Mouse (Mus musculus) hindbrain, embryonic 14.5 days (tissue): ENCODE measurements at regions not wholly inside any gene's neighbourhood (a gene's known extent, or its start where the extent isn't known, plus 50 kb on each side); places are given as distances from the start of the nearest gene placed in this dataset.

Experiments
- ATAC-seq: fragments of 200-750 bp; cut with Nextera tagmentation; 2 replicates; pipeline ENCODE4 v1.8.0; 2017; ENCODE audit warnings: moderate number of reproducible peaks, mild to moderate bottlenecking, moderate TSS enrichment, moderate library complexity; ENCODE audit not compliant: low FRiP score
- DNase-seq: peaks from one replicate; pipeline ENCODE4 v3.0.0-alpha.2; 2015; ENCODE audit warnings: low spot score
- H3K27ac ChIP-seq: fragments of 300-500 bp; sonication (generic); 2 replicates; pipeline ENCODE4 v1.5.1; 2014; ENCODE audit warnings: mild to moderate bottlenecking, moderate library complexity
- H3K27me3 ChIP-seq: fragments of 300-500 bp; sonication (generic); 2 replicates; pipeline ENCODE4 v1.6.1; 2014; ENCODE audit warnings: mild to moderate bottlenecking, low read length, mixed read lengths; ENCODE audit not compliant: control insufficient read depth, insufficient read depth
- H3K36me3 ChIP-seq: fragments of 300-500 bp; sonication (generic); replicated peaks from 2 replicates; pipeline ENCODE4 v1.6.1; 2014; ENCODE audit not compliant: control insufficient read depth, insufficient read depth
- H3K4me1 ChIP-seq: fragments of 300-500 bp; sonication (generic); replicated peaks from 2 replicates; pipeline ENCODE4 v1.6.1; 2014; ENCODE audit warnings: antibody characterized with exemption, low read length, mixed read lengths; ENCODE audit not compliant: control insufficient read depth, insufficient read depth
- H3K4me2 ChIP-seq: fragments of 300-500 bp; sonication (generic); replicated peaks from 2 replicates; pipeline ENCODE4 v1.6.1; 2014; ENCODE audit warnings: mild to moderate bottlenecking, moderate library complexity
- H3K4me3 ChIP-seq: fragments of 300-500 bp; sonication (generic); replicated peaks from 2 replicates; pipeline ENCODE4 v1.5.1; 2014; ENCODE audit warnings: mild to moderate bottlenecking, low read length
- H3K9ac ChIP-seq: fragments of 300-500 bp; sonication (generic); 2 replicates; pipeline ENCODE4 v1.6.1; 2014
- H3K9me3 ChIP-seq: fragments of 300-500 bp; sonication (generic); 2 replicates; pipeline ENCODE4 v1.6.1; 2016; ENCODE audit warnings: low read length; ENCODE audit not compliant: control insufficient read depth
- WGBS: fragments of 180-500 bp; shearing (Covaris S2); extraction: QIAGEN DNeasy Blood & Tissue Kit; methylation state at CpG from one replicate; pipeline ENCODE4 v1.1.7; 2014; 5-methylcytosine and 5-hydroxymethylcytosine counted together

DNA sequence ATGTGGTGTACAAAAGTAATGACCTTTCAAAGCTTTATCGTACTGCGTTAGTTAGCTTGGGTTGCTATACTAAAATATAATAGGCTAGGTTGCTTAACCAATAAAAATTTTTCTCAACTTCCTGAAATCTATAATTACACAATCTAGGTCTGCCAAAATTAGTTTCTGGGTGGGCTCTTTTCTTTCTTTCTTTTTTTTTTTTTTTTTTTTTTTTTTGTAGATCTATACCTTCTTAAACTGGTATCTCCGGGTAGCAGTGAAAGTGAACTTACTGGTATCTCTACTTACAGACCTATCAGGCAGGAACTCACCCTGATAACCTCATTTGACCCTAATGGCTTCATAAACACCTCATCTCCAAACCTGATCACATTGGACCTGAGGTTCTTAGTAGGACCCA lies 193.4 kb upstream of the Cpeb2 start:
- no peaks in the 10 kb centered on the region for H3K36me3 ChIP-seq
- no peak overlapping the region for H3K4me3 ChIP-seq
- H3K9me3 ChIP-seq = no peaks in the 10 kb centered on the region
- no peak overlapping the region for H3K27ac ChIP-seq
- WGBS = 96% methylated on average over 3 of the region's 3 CpGs
- no peak overlapping the region for H3K9ac ChIP-seq
- ATAC-seq = no peak
- H3K4me2 ChIP-seq = no peak overlapping the region
- DNase-seq = no peak
- H3K4me1 ChIP-seq = no peaks in the 10 kb centered on the region
- no peaks in the 10 kb centered on the region for H3K27me3 ChIP-seq

DNA sequence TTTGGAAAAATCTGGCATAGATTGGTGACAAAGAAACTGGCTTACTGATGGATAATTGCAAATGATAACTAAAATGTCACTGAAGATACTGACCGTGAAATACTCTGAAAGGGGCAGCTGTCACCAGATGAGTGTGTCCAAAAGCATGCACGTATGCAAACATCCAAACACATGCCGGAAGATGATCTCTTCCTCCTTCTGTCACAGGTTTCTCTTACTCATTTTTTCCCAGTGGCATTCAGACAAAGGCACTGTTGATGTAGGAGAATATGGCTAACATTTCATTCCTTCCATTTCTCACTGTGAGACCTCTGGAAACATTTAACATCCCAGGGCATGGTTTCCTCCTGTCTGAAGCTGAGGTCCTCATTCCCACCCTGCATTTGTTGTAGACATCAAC lies 190.4 kb upstream of the Cpeb2 start:
- Histone ChIP-seq H3K4me3 (no peak overlapping the region), H3K36me3 (no peaks in the 10 kb centered on the region), H3K4me2 (no peak overlapping the region), H3K27me3 (no peaks in the 10 kb centered on the region), H3K4me1 (no peaks in the 10 kb centered on the region), H3K9ac (no peak overlapping the region), H3K9me3 (no peaks in the 10 kb centered on the region), H3K27ac (no peak overlapping the region)
- 93% methylated on average over 3 of the region's 3 CpGs for WGBS
- ATAC-seq = no peak
- DNase-seq = no peak

DNA sequence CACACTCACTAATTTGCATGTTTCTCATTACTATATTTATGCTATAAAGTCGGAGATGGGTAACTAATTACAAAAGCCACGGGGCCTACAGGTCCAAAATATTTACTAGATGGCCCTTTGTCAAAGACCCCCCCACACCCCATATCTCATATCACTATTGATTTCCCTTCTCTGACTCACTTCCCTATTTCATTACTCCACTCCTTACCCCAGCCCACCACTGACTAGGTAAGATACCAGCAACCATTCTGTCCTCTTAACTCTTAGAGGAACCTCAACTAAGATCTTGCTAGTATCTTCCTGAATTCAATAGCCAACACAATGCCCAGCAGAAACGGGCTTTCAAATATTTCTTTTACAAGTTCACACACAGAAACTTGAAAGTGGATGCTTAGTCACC lies 187.1 kb upstream of the Cpeb2 start:
- H3K4me3 ChIP-seq = no peak overlapping the region
- H3K9me3 ChIP-seq = no peaks in the 10 kb centered on the region
- WGBS = 93% methylated on average over 3 of the region's 3 CpGs
- no peaks in the 10 kb centered on the region for H3K4me1 ChIP-seq
- H3K36me3 ChIP-seq = no peaks in the 10 kb centered on the region
- no peak overlapping the region for H3K4me2 ChIP-seq
- no peak for ATAC-seq
- no peak for DNase-seq
- no peak overlapping the region for H3K27ac ChIP-seq
- no peaks in the 10 kb centered on the region for H3K27me3 ChIP-seq
- H3K9ac ChIP-seq = no peak overlapping the region

DNA sequence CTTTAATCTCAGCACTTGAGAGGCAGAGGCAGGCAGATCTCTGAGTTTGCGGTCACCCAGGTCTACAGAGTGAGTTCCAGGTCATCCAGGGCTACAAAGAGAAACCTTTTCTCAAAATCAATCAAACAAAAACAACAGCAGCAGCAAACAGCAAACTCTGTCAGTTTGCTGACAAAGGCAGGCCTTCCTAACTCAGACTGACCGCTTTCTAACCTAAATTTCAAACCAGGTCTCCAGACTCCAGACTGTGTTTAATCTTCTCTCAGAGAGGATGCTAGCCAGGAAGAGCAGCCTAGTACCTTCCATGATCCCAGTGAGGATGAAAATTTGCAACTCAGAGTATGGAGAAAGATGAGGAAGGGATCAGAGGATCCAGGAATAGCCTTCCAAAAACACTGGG lies 185.7 kb upstream of the Cpeb2 start:
- no peak overlapping the region for H3K4me3 ChIP-seq
- no peak overlapping the region for H3K4me2 ChIP-seq
- ATAC-seq (no peak), DNase-seq (no peak)
- H3K9ac ChIP-seq = no peak overlapping the region
- WGBS = 97% methylated on average over 2 of the region's 2 CpGs
- H3K4me1 ChIP-seq = no peaks in the 10 kb centered on the region
- no peaks in the 10 kb centered on the region for H3K27me3 ChIP-seq
- H3K36me3 ChIP-seq = no peaks in the 10 kb centered on the region
- H3K9me3 ChIP-seq = no peaks in the 10 kb centered on the region
- H3K27ac ChIP-seq = no peak overlapping the region

DNA sequence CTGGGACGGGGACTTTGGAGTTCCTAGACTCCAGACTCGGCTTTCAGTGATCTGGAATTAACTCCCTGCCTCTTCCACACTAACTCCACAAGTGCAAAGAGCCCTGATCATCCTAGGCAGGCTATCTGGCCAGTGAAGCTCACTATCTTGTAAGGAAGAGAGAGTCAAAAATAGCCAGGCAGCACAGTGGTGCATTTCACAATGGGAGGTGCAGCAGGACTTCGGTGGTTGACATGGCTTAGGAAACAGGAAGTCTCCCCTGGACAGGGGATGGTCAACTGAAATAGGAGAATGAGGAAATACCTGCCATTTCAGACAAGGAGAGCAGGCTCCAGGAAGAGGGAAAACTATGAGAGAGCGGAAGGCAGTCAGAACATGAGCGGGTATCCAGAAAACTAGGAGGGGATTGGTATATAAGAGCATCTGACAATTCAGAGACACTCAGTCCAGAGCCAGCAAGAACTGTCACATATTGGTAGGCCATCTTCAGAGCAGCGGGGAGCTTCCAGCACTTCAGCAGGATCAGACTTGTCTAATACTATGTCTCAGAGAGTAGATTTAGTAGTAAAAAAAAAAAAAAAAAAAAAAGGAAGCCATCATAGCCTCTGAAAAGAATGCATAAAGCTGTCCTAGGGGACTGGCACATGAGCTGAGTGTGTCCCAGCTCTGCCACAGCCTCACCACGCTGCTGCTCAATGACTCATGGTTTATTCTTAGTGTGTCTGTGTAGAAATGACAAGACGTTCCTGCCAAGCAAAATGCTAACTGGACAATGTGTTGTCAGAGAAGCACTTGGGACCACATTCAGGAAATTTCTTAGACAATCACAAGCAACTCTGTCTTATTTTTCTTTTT lies 184.5 kb upstream of the Cpeb2 start:
- Histone ChIP-seq H3K4me2 (no peak overlapping the region), H3K4me3 (no peak overlapping the region), H3K27me3 (no peaks in the 10 kb centered on the region), H3K4me1 (no peaks in the 10 kb centered on the region), H3K9ac (no peak overlapping the region), H3K9me3 (no peaks in the 10 kb centered on the region), H3K27ac (no peak overlapping the region), H3K36me3 (no peaks in the 10 kb centered on the region)
- no peak for ATAC-seq
- WGBS = 84% methylated on average over 8 of the region's 8 CpGs
- no peak for DNase-seq

DNA sequence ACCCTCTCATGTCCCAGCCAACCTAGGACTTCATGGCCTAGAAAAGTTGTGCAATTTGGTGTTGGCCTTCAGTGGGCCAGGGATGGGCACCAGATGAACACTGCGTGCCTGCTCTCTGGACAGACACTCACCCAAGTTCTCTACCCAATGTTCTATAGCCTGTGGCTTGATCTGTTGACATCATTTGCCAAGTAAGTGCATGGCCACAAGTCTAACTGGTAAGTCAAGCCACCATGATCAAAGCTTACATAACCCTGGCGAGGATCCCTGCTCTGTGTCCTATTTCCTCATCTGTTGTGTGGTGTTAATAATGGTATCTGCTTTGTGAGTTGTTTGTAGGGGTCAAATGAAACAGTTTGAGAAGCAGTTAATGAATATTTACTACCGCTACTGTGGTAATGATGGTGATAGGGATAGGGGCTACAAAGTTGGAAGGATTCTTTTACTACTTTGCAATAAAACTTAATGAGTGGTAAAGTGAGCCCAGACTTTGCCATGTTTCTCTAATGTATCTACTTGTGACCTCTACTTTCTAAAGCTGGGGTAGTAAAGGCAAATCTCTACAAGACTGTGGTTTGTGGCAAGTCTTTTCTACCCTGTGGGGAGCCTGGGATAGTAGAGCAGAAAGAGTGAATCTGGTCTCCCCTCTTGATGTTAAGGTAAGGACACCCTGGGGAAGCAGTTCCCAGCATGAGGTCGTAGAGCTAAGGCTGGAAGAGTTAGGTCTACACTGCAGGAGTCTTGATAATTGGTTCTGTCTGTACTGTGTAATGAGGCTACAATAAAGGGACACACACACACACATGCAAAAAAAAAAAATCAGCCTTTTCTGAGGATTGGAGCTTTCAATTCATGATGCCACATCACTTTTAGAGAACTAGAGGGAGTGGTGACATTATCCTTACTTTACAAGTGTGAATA lies 183.3 kb upstream of the Cpeb2 start:
- WGBS = 78% methylated on average over 4 of the region's 4 CpGs
- no peaks in the 10 kb centered on the region for H3K27me3 ChIP-seq
- no peaks in the 10 kb centered on the region for H3K4me1 ChIP-seq
- H3K36me3 ChIP-seq = no peaks in the 10 kb centered on the region
- H3K9me3 ChIP-seq = no peaks in the 10 kb centered on the region
- H3K27ac ChIP-seq = no peak overlapping the region
- no peak overlapping the region for H3K4me2 ChIP-seq
- ATAC-seq (peak; percentile 57; the same call in 1 of the 2 replicates), DNase-seq (no peak)
- no peak overlapping the region for H3K9ac ChIP-seq
- no peak overlapping the region for H3K4me3 ChIP-seq

DNA sequence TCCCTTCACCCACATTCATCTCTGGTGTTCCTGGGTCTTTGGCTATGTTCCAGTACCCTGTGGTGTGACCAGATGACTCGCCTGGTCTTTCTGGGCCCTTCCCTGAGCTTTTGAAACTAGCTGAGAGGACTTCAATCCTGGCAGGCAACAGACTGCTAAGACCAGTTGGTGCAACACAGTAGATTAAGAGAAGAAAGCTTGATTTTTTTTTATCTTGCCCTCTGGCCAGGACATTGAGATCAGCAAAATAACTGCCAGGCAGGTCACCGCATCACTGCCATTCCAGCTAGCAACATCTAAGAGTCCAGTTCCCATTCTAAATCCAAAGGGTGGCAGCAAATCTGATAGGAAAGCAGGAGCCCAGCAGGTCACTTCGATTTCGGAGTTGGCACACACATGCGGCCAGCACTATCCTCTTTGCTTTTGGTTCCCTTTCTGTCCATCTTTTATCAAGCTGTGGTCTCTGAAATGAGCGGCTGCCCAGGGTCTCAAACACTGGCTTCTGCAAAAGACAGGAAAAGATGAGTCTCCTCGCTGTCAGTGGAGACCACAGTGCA lies 181.9 kb upstream of the Cpeb2 start:
- Histone ChIP-seq H3K36me3 (no peaks in the 10 kb centered on the region), H3K27ac (no peak overlapping the region), H3K9me3 (no peaks in the 10 kb centered on the region), H3K4me2 (no peak overlapping the region), H3K27me3 (no peaks in the 10 kb centered on the region), H3K4me1 (no peaks in the 10 kb centered on the region), H3K9ac (no peak overlapping the region), H3K4me3 (no peak overlapping the region)
- ATAC-seq (no peak), DNase-seq (no peak)
- WGBS = 91% methylated on average over 7 of the region's 7 CpGs

DNA sequence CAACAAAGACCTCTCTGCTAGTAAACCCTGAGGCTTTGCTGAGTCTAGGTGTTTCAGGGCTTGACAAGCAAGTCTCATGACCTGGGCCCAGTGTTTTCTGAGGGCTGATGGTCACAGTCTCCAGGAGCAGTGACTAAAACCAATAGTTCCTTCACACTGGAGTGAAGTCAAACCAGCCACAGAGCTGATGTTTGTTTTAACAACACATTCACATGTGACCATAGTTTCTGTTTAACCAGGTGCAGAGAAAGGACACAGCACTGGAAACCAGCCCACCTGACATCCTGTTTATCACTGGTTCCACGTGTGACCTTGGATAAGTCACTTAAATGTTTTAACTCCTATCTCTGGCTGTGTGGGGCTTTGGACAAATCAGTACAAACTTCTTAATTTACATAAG lies 180.3 kb upstream of the Cpeb2 start:
- no peak for ATAC-seq
- H3K9me3 ChIP-seq = no peaks in the 10 kb centered on the region
- WGBS = 62% methylated on average over 1 of the region's 1 CpGs
- H3K9ac ChIP-seq = no peak overlapping the region
- H3K36me3 ChIP-seq = no peaks in the 10 kb centered on the region
- no peak overlapping the region for H3K27ac ChIP-seq
- DNase-seq = no peak
- no peaks in the 10 kb centered on the region for H3K4me1 ChIP-seq
- no peaks in the 10 kb centered on the region for H3K27me3 ChIP-seq
- H3K4me3 ChIP-seq = no peak overlapping the region
- no peak overlapping the region for H3K4me2 ChIP-seq

DNA sequence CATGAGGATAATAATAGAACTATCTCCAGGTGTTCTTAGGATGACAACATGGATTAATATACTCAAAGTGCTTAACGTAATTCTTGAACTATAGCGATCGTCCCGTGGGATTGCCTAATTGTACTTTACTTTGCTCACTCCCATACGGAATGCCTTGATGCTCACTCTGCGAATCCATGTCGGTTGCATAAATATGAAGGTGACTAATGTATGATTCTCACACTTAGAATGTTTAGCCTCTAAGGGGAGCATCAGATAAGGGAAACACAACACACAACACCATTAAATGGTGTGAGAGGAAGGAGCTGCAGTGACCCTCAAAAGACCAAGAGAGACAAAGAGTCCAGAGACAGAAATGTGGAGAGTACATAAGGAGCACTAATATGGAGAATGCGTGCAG lies 178.4 kb upstream of the Cpeb2 start:
- Histone ChIP-seq H3K4me2 (no peak overlapping the region), H3K27me3 (no peaks in the 10 kb centered on the region), H3K9ac (no peak overlapping the region), H3K27ac (no peak overlapping the region), H3K4me1 (no peaks in the 10 kb centered on the region), H3K9me3 (no peaks in the 10 kb centered on the region), H3K4me3 (no peak overlapping the region), H3K36me3 (no peaks in the 10 kb centered on the region)
- WGBS = 94% methylated on average over 8 of the region's 8 CpGs
- no peak for DNase-seq
- no peak for ATAC-seq
